Mouse (Mus musculus) retina, postnatal 1 day (tissue): ENCODE results near the gene Ldhc.
"Not testable (repeated sequence)": the region's sequence is repeated elsewhere in the genome, so short reads cannot be mapped to it uniquely, and the experiment has no call there.

Experiments
- DNase-seq: peaks from one replicate; pipeline ENCODE4 v3.0.0-alpha.2; 2012

Gene Ldhc

DNA sequence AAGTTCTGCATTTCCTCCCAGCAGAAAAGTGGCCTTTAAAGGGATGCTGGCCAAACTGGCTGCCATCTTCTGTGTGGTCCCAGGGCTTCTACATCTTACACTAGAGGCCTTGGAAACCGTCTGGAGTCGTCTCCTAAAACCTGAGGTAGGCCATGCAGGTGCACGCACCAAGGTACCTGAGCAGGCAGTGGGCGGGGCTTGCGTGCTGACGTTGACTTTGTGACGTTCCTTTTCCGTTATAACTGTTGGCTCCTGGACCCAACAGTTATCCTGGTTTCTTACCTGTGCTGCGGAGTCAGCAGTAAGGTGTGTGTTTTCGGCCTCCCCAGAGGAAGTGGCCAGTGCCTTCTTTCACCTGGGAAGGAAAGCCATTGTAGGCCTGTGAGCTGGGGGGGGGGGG lies at the start of gene Ldhc:
Gene Ldhc (plus strand): TSS at position 208 of the 400 bp plus-strand sequence.
- no peak for DNase-seq

DNA sequence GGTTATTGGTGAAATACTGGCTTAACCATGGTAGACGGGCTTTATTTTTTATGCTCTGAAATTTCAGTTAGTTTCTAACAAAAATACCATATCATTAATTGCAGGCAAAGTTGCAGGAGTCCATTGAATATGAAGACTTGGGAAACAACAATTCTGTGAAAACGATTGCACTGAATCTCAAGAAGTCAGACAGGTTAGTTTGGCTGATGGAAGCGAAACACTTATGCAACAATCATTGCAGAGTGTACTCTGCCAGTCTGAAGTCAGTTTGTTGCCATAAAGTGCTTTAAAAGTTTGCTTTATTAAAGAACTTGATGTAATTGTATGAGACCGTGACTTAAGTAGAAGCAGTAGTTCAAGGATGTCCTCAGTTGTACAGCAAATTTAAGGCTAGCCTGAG lies 47.0 kb upstream of the Ldhc start:
- no peak for DNase-seq

DNA sequence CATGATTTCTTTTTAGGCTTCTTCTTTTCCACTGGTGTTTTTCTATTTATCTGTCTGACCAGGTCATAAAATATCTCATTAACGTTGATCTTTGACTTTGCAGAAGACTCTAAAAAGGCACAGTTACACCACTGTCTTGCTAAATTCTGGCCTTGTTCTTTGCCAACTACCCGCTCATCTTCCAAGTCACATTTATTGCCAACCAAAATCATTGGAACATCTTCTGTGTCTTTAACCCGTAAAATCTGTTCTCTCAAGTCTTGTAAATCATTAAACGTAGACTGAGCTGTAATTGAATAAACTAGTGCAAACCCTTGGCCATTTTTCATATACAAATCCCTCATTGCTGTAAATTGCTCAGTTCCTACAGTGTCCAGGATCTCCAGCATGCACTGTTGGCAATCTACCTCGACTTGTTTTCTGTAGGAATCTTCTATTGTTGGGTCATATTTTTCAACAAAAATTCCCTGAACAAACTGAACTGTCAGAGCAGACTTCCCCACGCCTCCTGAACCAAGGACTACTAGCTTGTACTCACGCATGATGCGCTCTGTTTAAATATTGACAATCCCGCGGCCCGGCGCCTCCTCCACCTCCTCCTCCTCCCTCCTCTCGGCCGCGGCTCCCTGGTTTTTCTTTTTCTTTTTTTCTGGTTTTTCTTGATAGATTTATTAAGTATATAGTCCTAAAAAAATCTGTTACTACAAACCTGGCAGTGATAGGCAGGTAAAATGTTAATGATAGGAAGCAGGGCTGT lies 39.9 kb upstream of the Ldhc start:
- not testable (repeated sequence) for DNase-seq

DNA sequence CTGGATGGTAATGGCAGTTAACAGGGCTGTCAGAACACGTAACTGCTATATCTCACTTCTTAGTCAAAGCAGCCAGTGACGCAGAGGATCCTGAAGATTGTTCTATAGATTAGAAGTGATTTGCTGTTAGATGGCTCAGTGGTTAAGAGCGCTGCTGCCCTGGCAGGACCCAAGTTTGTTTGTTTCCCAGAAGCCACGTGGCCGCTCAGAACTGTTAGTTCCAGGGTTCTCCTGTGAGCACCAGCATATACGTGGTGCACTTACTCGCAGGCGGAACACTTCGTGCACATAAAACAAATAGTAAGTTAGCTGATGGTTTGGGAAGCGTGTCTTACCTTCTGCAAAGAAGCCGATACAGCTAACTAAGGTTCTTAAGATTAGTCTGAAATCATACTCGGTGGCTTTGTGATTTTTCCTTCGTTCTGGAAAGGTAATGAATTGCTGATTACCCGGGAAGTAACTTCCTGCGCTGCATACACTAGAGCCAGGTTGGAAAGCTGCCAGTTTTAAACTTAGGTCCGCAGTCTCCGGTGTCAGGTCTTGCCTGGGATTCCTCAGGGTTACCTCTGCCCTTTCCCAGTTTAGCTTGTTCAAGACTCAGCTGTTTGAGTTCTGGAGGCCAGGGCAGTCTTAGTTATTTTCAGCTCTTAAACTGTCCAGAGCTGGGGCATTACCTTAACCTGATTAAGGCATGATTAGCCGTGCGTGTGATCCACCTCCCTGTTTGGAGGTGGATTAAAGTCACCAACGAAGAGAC lies 33.8 kb upstream of the Ldhc start:
- peak; percentile 59 for DNase-seq

DNA sequence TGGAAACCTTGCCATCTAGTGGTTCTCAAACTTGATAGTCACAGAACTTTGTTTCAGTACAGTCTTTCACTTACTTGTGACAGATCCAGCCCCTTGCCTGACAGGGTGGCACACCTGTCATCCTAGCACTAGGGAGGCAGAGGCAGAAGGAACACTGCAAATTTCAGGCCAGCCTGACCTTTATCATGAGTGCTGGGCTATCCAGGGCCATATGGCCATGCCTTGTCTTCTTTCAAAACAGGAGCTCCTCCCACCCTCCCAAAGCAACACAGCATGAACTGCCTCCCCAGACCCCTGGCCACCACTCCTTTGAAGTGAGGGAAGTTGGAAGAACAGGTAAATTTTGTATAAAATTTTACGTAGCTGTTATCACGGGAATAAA lies 33.2 kb upstream of the Ldhc start:
- no peak for DNase-seq

DNA sequence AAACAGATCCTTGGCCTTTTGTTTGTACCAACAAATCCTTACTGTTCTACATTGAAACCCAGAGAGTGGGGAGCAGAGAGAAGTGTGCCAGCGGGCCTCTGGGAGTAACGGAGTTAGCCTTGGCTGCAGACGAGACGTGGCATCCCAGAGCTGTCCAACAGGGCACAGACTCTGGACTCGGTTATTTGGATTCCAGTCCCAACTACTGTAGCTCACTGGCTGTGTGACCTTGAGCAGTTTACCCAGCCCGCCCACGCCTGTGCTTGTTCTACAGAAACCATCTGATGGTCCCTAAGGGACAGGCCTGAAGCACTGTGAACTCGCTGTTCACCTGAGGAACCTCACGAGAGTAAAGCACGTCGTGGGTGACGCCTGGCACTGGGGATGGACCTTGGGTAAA lies 31.1 kb upstream of the Ldhc start:
- no peak for DNase-seq

DNA sequence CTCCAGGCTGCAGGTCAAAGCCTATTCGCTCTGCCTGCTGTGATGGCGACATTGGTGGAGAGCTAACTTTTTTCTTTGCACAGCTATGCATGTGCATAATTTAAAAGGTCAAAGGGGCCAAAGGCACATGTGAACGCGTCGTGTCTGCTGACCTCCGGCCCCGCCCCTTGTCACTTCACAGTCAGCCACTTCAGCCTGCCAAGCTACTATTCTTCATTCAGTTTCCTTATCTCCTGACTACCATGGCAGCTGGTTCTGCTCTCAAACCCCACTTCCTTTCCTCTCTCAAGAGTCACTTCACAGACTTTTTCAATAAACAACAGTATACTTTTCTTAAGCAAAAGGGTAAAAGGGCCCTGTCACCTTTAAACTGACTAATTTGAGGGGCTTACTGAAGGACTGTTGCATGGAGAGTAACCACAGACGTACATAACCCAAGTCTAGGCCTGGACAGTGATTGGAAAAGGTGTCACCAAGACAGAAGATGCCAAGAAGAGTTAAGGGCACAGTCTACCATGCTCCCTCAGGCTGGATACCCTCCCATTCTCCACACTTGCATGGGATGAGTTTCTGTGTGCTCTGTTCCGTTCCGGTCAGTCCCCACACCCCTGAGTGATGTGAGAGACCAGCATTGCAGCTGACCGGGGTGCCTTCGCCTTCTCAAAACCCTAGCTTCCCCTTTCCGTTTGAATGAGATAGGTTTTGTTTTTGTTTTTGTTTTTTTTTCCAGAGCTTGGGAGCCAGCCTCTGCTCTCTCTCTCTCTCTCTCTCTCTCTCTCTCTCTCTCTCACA lies 30.0 kb upstream of the Ldhc start:
- DNase-seq = no peak

DNA sequence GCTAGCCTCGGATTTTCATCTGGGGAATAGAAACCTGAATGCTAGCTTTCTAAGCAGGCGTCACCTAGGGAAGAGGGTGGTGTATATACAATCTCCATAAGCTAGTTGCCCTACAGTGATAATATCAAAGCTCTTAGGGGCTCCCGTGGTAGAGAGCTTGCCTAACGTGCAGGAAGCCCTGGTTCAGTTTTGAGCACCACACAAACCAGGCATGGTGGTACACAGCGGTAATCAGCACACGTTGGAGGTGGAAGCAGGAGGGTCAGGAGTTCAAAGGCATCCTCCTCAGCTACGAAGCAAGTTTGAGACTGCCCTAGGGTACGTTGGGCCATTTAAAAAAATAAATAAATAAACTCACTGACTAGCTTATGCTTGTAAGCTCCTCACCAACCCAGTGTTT lies 29.3 kb upstream of the Ldhc start:
- no peak for DNase-seq

DNA sequence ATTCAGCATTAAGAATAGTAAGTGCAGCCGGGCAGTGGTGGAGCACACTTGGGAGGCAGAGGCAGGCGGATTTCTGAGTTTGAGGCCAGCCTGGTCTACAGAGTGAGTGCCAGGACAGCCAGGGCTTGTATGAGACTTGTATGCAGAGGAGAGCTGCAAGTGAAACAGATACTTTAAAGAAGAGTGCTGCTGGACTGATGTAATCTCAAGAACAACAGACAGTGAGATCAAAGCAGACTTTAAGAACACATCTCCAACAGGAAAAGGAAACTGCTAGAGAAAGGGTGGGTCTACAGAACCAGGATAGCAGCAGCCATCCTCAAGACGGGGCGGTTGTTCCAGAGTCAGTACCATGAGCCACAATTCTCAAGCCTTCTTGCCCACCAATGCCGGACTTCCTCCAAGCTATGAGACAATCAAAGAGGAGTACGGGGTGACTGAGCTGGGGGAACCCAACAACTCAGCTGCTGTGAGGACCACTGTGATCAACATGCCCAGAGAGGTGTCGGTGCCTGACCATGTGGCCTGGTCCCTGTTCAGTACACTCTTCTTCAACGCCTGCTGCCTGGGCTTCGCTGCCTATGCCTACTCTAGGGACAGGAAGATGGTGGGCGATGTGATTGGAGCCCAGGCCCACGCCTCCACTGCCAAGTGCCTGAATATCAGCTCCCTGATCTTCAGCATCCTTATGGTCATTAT lies 28.7 kb upstream of the Ldhc start:
- DNase-seq = not testable (repeated sequence)

DNA sequence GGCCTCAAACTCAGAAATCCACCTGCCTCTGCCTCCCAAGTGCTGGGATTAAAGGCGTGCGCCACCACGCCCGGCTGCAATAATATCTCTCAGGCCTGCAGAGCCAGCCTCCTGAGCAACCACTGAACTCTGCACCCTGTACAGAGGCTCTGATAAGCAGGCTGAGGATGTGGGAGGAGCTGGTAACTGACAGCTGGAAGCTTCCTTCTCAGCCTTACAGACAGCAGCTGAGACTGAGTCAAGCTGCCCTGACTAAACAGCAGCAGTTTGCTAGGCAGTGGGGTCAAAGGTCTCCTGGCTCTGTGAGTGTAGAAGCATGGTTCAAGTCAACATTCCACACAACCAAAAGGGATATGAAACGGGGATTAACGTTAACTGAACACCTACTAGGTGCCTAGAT lies 27.7 kb upstream of the Ldhc start:
- peak; percentile 39 for DNase-seq

DNA sequence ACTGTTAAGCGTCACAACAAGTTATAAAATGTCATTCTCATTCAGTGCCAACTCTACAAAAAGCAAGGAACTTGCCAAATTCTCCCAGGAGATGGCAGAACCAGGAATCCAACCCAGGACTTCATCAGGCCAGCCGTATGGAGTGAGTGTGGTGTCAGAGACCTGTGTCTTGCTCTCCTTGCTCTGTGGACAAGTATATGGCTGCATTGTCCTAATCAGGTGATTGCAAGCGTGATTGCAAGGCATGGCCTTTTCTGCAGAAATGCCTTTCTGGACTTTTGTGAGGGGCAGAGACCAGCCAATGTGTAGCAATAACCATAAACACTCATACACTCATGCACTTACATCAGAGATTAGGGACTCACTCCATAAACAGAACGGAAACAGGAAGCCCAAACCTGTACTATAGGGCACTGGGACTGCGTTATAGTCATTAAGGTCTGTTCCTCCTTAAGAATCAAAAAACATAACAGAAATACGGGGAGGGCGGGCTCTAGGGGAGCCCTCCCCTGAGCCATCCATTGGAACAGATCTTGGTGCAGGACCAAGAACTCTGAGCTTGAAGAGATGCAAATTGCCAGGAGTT lies 27.2 kb upstream of the Ldhc start:
- no peak for DNase-seq

DNA sequence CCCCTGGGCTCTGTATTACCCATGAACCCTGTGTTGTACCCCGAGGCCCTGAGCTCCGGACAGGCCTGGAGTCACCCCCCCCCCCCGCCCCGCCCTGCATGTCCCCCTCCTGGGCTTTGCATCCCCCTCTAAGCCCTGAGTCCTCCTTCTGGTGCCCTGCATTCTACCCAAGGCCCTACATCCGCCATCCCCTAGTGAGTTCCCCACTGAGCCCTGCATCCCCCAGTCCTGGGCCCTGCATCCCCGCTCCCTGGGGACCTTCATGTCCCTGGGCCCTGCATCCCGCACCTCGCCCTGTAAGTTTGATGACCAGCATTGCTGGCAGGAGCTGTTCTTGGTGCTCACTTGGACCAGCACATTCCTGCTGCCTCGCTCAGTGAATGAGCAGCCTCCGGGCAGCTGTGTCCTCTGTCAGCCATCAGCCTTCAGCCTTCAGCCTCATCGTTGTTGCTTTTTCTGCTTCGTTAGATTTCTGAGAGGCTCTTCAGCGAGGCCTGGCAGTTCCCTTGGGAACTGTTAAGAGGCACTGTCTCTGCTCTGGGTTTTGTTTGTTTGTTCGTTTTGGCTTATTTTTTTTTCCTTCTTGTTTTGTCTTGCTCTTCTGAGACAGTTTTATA lies 25.9 kb upstream of the Ldhc start:
- DNase-seq = peak; percentile 83

DNA sequence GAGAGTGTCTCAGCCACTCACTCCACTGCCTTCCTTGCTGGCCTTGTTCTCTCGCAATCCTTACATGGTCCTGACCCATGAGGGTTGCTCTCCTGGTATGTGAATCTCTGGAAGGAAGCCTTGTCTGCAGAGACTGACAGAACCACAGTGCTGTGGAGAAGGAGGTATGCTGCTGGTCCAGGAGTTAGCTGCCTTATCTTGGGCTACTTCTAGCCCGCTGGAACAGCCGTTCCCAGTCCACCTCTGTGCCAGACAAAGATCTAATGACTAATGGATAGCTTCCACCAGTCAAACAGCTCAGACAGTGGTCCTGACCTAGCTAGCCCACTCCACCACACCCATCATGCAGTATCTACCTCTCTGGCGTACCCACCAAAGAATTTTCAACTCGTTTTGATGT lies 24.6 kb upstream of the Ldhc start:
- DNase-seq = no peak

DNA sequence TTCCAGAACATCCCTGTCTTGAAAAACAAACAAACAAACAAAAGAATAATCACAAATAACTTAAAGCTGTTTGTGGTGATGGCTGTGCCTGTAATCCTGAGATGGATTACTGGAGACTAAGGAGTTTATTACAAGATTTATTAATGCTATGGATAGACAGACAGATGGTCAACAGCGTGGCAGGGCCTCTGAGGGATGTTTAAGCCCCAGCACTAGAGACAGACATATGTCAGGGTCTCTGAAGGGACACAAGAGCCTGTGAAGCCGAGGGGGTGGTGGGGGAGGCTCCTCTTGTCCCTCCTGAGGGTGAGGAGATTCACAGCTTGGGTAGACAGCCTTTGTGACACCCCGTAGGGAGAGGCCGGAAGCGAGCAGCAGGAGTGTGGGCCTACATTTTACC lies 23.9 kb upstream of the Ldhc start:
- peak; percentile 87 for DNase-seq

DNA sequence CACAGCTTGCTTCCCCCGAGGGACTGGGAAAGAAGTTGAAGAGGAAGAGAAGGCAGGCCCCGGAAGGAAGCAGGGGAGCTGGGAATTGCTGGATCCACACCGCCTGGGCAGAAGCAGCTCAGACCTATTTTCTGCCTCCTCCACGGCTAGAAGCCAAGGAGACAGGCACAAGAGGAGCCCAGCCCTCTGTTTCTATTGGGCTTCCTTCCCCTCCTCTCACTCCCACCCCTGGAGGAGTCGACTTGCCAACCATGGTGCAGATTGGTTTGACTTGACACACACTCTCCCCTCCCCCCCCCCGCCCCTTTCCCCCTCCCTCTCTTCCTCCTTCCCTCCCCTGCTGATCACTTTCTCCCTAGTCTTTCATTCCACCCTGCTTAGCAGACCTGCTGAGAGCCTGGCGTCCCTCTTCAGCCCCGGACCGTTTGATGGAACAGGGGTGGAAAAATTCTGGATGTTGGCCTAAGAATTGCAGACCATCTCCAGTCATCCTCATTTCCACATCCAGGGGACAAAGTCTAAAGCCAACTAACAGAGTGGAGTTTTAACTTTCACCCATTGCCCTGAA lies 22.8 kb upstream of the Ldhc start:
- DNase-seq = peak; percentile 83

DNA sequence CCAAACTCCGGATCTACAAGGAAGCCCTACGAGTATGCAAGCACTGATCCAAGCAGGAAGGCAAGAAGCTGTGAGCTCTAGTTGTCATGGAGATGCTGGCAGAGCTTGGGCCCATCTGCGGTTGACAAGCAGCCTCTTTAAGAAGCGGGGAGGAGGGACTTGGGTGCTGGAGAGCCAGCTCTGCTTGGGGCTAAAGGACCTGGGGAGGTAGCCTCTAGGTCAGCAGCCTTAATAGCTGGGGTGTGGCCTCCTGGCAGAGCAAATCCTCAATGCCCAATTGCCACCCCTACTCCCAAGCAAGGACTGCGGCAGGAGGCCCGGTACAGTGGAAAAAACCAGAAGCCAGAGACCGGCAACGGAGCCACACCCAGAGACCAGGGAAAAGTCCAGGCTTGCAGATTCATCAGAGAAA lies 22.1 kb upstream of the Ldhc start:
- DNase-seq = peak; percentile 86

DNA sequence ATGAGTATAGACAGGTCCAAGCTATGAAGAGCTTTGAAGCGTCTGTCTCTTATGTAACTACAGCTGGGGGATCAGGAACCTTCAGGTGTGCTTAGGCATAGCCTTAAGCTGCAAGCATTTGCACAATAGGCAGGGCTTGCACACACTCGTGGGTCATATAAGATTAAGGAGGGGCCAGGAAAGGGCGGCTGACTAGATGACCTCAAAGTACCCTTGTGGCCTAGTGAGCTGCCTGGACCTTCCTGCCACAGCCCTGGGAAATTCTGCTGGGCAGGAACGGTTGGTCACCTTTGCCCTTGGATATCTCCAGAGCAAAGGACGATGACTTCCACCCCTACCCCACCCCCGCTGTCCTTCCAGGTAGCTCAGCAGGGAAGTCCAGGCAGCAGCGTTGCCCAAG lies 21.6 kb upstream of the Ldhc start:
- peak; percentile 77 for DNase-seq

DNA sequence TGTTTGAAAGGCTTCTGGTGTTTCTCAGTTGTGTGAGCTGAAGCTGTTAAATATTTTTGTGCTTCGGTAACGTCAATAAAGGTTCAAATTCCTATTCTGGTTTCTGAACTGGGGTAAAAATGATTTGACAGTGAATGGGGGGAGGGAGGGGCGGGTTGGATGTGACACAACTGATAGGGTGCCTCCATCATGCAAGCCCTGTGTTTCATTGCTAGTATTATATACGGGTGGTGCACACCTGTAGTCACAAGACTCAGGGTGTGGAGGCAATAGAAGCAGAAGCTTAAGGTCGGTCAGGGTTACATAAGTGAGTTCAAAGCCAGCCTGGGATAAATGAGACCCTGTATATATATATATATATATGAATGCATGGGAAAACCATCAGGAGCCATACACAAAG lies 21.1 kb upstream of the Ldhc start:
- DNase-seq = no peak

DNA sequence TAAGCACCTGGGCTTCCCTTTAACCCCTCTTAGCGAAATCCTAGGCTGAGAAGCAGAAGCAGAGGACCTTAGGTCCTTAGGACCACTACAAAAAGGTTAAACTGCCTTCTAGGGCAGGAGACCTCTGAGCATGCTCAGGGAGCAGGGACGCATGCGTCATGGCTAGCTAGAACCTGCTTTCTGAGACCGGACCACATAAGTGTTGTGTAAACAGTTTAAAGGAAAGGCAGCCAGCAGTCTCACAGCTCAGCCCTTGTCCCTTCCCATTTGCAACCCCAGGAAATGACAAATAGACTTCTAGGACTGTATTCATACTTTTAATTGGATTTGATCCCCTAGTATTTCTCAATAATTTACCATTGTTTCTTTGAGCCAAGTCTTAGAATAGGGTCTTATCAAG lies 20.7 kb upstream of the Ldhc start:
- no peak for DNase-seq

DNA sequence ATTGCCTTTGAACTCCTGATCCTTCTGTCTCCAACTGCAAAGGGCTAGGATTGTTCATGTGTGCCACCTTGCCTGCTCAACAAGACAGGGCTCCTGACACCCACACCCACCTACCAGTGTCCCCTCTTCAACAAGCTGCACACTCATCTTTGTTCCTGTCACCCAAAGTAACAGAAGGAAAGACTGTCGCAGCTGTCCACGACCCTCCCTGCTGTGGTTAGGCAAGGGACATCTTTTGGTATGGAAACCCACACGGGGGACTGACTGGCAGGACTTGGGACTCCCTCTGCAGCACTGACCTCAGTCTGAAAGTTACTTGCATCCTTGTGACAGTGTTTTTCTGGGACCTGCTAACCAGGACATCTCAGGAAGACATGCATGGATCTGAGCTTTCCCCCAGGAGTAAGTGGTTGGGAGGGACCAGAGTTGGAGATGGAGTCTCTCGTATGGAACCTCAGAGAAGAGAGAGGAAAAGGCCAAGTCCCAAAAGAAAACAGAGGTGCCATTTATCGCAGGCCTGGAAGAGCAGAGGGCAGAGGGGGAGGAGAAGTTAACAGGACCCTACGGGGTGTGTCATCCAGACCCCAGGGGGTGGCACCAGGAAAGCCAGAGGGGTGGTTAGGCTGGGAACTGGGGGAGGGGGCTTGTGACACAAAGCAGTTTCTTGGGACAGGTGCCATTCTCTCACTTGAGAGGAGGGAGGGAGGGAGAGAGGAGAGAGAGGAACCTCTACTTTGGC lies 20.0 kb upstream of the Ldhc start, which contains the start of gene Ldha:
Gene Ldha (plus strand): TSS at position 689 of the 739 bp plus-strand sequence.
- no peak for DNase-seq

DNA sequence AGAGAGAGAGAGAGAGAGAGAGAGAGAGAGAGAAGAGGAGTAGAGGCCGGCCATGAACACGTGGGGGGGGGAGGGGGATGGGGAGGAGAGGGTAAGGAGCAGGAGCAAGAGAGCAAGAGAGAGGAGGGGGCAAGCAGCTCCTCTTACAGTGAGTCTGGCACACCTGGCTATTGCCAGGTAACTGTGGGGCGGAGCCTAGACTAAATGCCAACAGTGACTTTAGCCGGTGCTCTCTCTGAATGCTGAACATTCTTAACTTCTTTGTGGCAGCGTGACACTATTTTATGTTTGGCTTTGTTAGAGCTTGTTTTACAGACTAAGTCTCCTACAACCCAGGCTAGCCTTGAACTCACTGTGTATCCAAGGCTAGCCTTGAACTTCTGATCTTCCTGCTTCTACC lies 18.7 kb upstream of the Ldhc start:
- DNase-seq = no peak
